Mouse (Mus musculus): Measurements from ENCODE around the gene Gm10638. TPM values are rescaled to one million over a fixed set of nuclear protein-coding genes. Genes with fewer than 3 reads are reported as not detected.

The Gm10638 gene
- polyA plus RNA-seq, 1 experiment from 2014 or later, result 1.1 TPM

- no peak overlapping the region for H3K4me3 ChIP-seq (replicated peaks)
- no peak overlapping the region for H3K4me2 ChIP-seq
- DNase-seq (no peak), ATAC-seq (ENCODE audit: low read depth) (no peak)
- H3K27ac ChIP-seq, result no peak overlapping the region
- no peaks in the 10 kb centered on the region for H3K9me3 ChIP-seq (replicated peaks)
- peaks cover 74% of the 10 kb centered on the region for H3K4me1 ChIP-seq (replicated peaks)
- H3K27me3 ChIP-seq, result no peaks in the 10 kb centered on the region
- no peaks in the 10 kb centered on the region; the same call in 1 of the 2 replicates for H3K36me3 ChIP-seq
- no peak overlapping the region for H3K9ac ChIP-seq
Observed at GRCm38 (mm10) chr8:86740899-86741298, 4.6 kb upstream of the Gm10638 start.

GRCm38 (mm10) chr8:86741627-86742026 lies 3.9 kb upstream of the Gm10638 start:
- ATAC-seq (ENCODE audit: low read depth), result no peak
- H3K4me1 ChIP-seq (replicated peaks), result peaks cover 74% of the 10 kb centered on the region

GRCm38 (mm10) chr8:86742605-86743345 lies 2.7 kb upstream of the Gm10638 start:
- WGBS (ENCODE audit: insufficient replicate concordance), result 53% methylated on average over 7 of the region's 7 CpGs

More at GRCm38 (mm10) chr8:86741627-86742026, 3.9 kb upstream of the Gm10638 start:
- Histone ChIP-seq H3K27ac (no peak overlapping the region; the same call in 1 of the 2 replicates), H3K9ac (no peak overlapping the region), H3K4me2 (no peak overlapping the region), H3K9me3 (replicated peaks) (no peaks in the 10 kb centered on the region), H3K27me3 (no peaks in the 10 kb centered on the region), H3K4me3 (replicated peaks) (no peak overlapping the region), H3K36me3 (no peaks in the 10 kb centered on the region; the same call in 1 of the 2 replicates)
- DNase-seq, result no peak

GRCm38 (mm10) chr8:86744313-86745220 lies 932 bp upstream of the Gm10638 start:
- peak overlapping the region; percentile 94 for H3K27ac ChIP-seq
- H3K4me3 ChIP-seq (replicated peaks), result peak overlapping the region; percentile 85
- WGBS (ENCODE audit: insufficient replicate concordance), result 7% methylated on average over 18 of the region's 18 CpGs
- DNase-seq, result peak; percentile 34
- H3K4me2 ChIP-seq, result peak overlapping the region; percentile 90
- H3K9me3 ChIP-seq (replicated peaks), result no peaks in the 10 kb centered on the region
- no peak for ATAC-seq (ENCODE audit: low read depth)
- peaks cover 60% of the 10 kb centered on the region for H3K4me1 ChIP-seq (replicated peaks)
- no peaks in the 10 kb centered on the region; the same call in 1 of the 2 replicates for H3K36me3 ChIP-seq
- H3K27me3 ChIP-seq, result peaks cover 3% of the 10 kb centered on the region; the same call in 1 of the 2 replicates
- peak overlapping the region; percentile 98 for H3K9ac ChIP-seq

More at GRCm38 (mm10) chr8:86742605-86743345, 2.7 kb upstream of the Gm10638 start:
- Histone ChIP-seq H3K27me3 (no peaks in the 10 kb centered on the region), H3K4me1 (replicated peaks) (peaks cover 71% of the 10 kb centered on the region), H3K27ac (peak overlapping the region; percentile 65), H3K36me3 (no peaks in the 10 kb centered on the region; the same call in 1 of the 2 replicates), H3K4me2 (peak overlapping the region; percentile 47), H3K9ac (peak overlapping the region; percentile 40), H3K9me3 (replicated peaks) (no peaks in the 10 kb centered on the region), H3K4me3 (replicated peaks) (peak overlapping the region; percentile 19; the same call in 1 of the 2 replicates)
- no peak for ATAC-seq (ENCODE audit: low read depth)
- DNase-seq, result no peak

- H3K4me3 ChIP-seq (replicated peaks), result peak overlapping the region; percentile 85
- ATAC-seq (ENCODE audit: low read depth) (peak; percentile 85), DNase-seq (peak; percentile 93)
- WGBS (ENCODE audit: insufficient replicate concordance), result under 1% methylated on average over 65 of the region's 70 CpGs
- no peaks in the 10 kb centered on the region; the same call in 1 of the 2 replicates for H3K36me3 ChIP-seq
- H3K27me3 ChIP-seq, result peaks cover 7% of the 10 kb centered on the region; the same call in 1 of the 2 replicates
- H3K27ac ChIP-seq, result peak overlapping the region; percentile 94
- peak overlapping the region; percentile 98 for H3K9ac ChIP-seq
- peaks cover 47% of the 10 kb centered on the region for H3K4me1 ChIP-seq (replicated peaks)
- peak overlapping the region; percentile 90 for H3K4me2 ChIP-seq
- H3K9me3 ChIP-seq (replicated peaks), result no peaks in the 10 kb centered on the region
Observed at GRCm38 (mm10) chr8:86745935-86746441, 489 bp downstream of the Gm10638 start.

GRCm38 (mm10) chr8:86746511-86746910 lies 1.0 kb downstream of the Gm10638 start:
- H3K4me1 ChIP-seq (replicated peaks), result peaks cover 42% of the 10 kb centered on the region
- H3K9me3 ChIP-seq (replicated peaks), result no peaks in the 10 kb centered on the region
- peak overlapping the region; percentile 85 for H3K4me3 ChIP-seq (replicated peaks)
- DNase-seq (peak; percentile 20), ATAC-seq (ENCODE audit: low read depth) (0 out of 2 replicates have a peak, but pooled peaks have one; percentile 11)
- WGBS (ENCODE audit: insufficient replicate concordance), result 3% methylated on average over 11 of the region's 11 CpGs
- H3K27ac ChIP-seq, result peak overlapping the region; percentile 94
- no peaks in the 10 kb centered on the region; the same call in 1 of the 2 replicates for H3K36me3 ChIP-seq
- peaks cover 9% of the 10 kb centered on the region for H3K27me3 ChIP-seq
- H3K9ac ChIP-seq, result peak overlapping the region; percentile 98
- H3K4me2 ChIP-seq, result peak overlapping the region; percentile 90

- Histone ChIP-seq H3K36me3 (no peaks in the 10 kb centered on the region), H3K4me1 (replicated peaks) (peaks cover 13% of the 10 kb centered on the region), H3K27ac (no peak overlapping the region), H3K4me3 (replicated peaks) (no peak overlapping the region), H3K27me3 (peaks cover 19% of the 10 kb centered on the region), H3K9me3 (replicated peaks) (no peaks in the 10 kb centered on the region), H3K4me2 (no peak overlapping the region), H3K9ac (no peak overlapping the region)
- ATAC-seq (ENCODE audit: low read depth), result no peak
- WGBS (ENCODE audit: insufficient replicate concordance), result 41% methylated on average over 2 of the region's 2 CpGs
- DNase-seq, result no peak
Observed at GRCm38 (mm10) chr8:86749842-86750241, 4.3 kb downstream of the Gm10638 start.

GRCm38 (mm10) chr8:86756948-86757733 lies 11.6 kb downstream of the Gm10638 start:
- no peaks in the 10 kb centered on the region for H3K36me3 ChIP-seq
- no peak for ATAC-seq (ENCODE audit: low read depth)
- H3K9me3 ChIP-seq (replicated peaks), result no peaks in the 10 kb centered on the region
- no peak overlapping the region for H3K9ac ChIP-seq
- H3K27me3 ChIP-seq, result peaks cover 22% of the 10 kb centered on the region
- WGBS (ENCODE audit: insufficient replicate concordance), result 34% methylated on average over 23 of the region's 23 CpGs
- peaks cover 31% of the 10 kb centered on the region for H3K4me1 ChIP-seq (replicated peaks)
- no peak overlapping the region for H3K4me3 ChIP-seq (replicated peaks)
- 0 out of 2 replicates have a peak overlapping the region, but pooled peaks have one; percentile 13 for H3K4me2 ChIP-seq
- H3K27ac ChIP-seq, result no peak overlapping the region
- no peak for DNase-seq

GRCm38 (mm10) chr8:86758651-86759050 lies 13.2 kb downstream of the Gm10638 start:
- peak overlapping the region; percentile 77 for H3K27ac ChIP-seq

GRCm38 (mm10) chr8:86759090-86759491 lies 13.6 kb downstream of the Gm10638 start:
- peak overlapping the region; percentile 77 for H3K27ac ChIP-seq
- H3K27me3 ChIP-seq, result peaks cover 33% of the 10 kb centered on the region
- H3K4me3 ChIP-seq (replicated peaks), result no peak overlapping the region
- peak overlapping the region; percentile 18; the same call in 1 of the 2 replicates for H3K9ac ChIP-seq
- no peaks in the 10 kb centered on the region for H3K36me3 ChIP-seq
- 0 out of 2 replicates have a peak overlapping the region, but pooled peaks have one; percentile 4 for H3K4me2 ChIP-seq
- ATAC-seq (ENCODE audit: low read depth) (peak; percentile 93), DNase-seq (no peak)
- 8% methylated on average over 4 of the region's 4 CpGs for WGBS (ENCODE audit: insufficient replicate concordance)
- peaks cover 31% of the 10 kb centered on the region for H3K4me1 ChIP-seq (replicated peaks)
- no peaks in the 10 kb centered on the region for H3K9me3 ChIP-seq (replicated peaks)

More at GRCm38 (mm10) chr8:86758651-86759050, 13.2 kb downstream of the Gm10638 start:
- H3K4me1 ChIP-seq (replicated peaks), result peaks cover 31% of the 10 kb centered on the region
- 34% methylated on average over 3 of the region's 3 CpGs for WGBS (ENCODE audit: insufficient replicate concordance)
- no peaks in the 10 kb centered on the region for H3K36me3 ChIP-seq
- DNase-seq (no peak), ATAC-seq (ENCODE audit: low read depth) (peak; percentile 57)
- no peak overlapping the region for H3K9ac ChIP-seq
- H3K27me3 ChIP-seq, result peaks cover 31% of the 10 kb centered on the region
- H3K4me2 ChIP-seq, result no peak overlapping the region
- no peaks in the 10 kb centered on the region for H3K9me3 ChIP-seq (replicated peaks)
- H3K4me3 ChIP-seq (replicated peaks), result no peak overlapping the region

Data from liver, embryonic 13.5 days (tissue).